9 mouse cellular contexts compared by ENCODE assay signal in the genomic region with DNA sequence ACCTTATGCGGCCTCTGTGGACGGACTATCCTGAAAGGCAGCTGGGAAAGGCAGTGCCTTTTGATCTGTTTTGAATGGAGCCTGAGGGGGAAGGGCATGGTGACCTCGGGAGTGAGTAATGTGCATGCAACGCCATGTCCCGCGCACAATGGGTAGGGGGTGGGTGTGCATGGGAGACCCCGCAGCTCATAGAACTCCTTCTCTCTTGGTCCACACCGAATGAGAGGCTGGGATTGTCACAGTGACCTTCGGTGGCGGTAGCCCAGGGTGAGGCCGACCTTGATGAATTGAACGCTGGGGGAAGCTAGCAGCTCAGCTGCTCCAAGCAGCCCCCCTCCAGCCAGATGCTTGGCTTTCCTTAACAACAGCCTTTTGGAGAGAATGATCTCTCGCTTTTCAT.
A peak's percentile ranks its signal among the peaks of the same experiment; 100 is the strongest.
DNase-seq lines count a peak whose midpoint lies in the region; ATAC-seq lines count a peak whose summit lies in the region.
"Had no signal": no experiment of that assay in that cellular context is flagged by ENCODE, and none has a peak within 500 bp of the region (broad histone marks: within the 10 kb centered on the region; RNA-seq: fewer than 3 reads in every experiment).

No protein-coding gene starts in this region.

- peak overlapping the region; percentile 35; the same call in 1 of the 2 replicates for H3K9ac ChIP-seq in hindbrain, embryonic 14.5 days
- H3K9ac ChIP-seq in neural tube, embryonic 11.5 days (ENCODE audit: low read length): peak overlapping the region; percentile 9
- H3K9ac ChIP-seq: limb, embryonic 15.5 days had no signal

- 3% methylated on average over 13 of the region's 13 CpGs for WGBS in hindbrain, embryonic 14.5 days
- WGBS in neural tube, embryonic 11.5 days: 2% methylated on average over 13 of the region's 13 CpGs

- peak; percentile 42 for DNase-seq in adrenal gland, adult 2 months
- DNase-seq in embryo, embryonic 11.5 days (ENCODE audit: low read depth, low spot score): peak; percentile 41
- DNase-seq in hindbrain, embryonic 14.5 days (ENCODE audit: low spot score): no peak
- DNase-seq in neural tube, embryonic 11.5 days (ENCODE audit: low spot score): peak; percentile 87
- no peak for DNase-seq in right cerebral cortex, postnatal 14 days
- no peak for DNase-seq in layer of hippocampus, postnatal 14 days (ENCODE audit: low spot score in 2 of 2)
- no peak for DNase-seq in gastrocnemius, postnatal 25 days
- DNase-seq: kidney, adult 8-10 months had no signal

- no peaks in the 10 kb centered on the region for H3K9me3 ChIP-seq in hindbrain, embryonic 14.5 days (ENCODE audit: control insufficient read depth, low read length)
- H3K9me3 ChIP-seq in neural tube, embryonic 11.5 days (ENCODE audit: control insufficient read depth, low read length): no peaks in the 10 kb centered on the region
- H3K9me3 ChIP-seq: limb, embryonic 15.5 days had no signal

- ATAC-seq in hindbrain, embryonic 14.5 days (ENCODE audit: low FRiP score): peak; percentile 71; the same call in 1 of the 2 replicates
- ATAC-seq in neural tube, embryonic 11.5 days (ENCODE audit: insufficient read depth, low FRiP score, low TSS enrichment): peak; percentile 93

- peak overlapping the region; percentile 0; the same call in 1 of the 2 replicates for H3K4me2 ChIP-seq in hindbrain, embryonic 14.5 days (replicated peaks)
- 0 out of 2 replicates have a peak overlapping the region, but pooled peaks have one; percentile 6 for H3K4me2 ChIP-seq in neural tube, embryonic 11.5 days (ENCODE audit: low read depth)
- H3K4me2 ChIP-seq: limb, embryonic 15.5 days had no signal

- H3K4me3 ChIP-seq in hindbrain, embryonic 14.5 days (replicated peaks; ENCODE audit: low read length): no peak overlapping the region
- no peak overlapping the region for H3K4me3 ChIP-seq in neural tube, embryonic 11.5 days (ENCODE audit: low read depth, low read length)
- H3K4me3 ChIP-seq: limb, embryonic 15.5 days had no signal

- no peaks in the 10 kb centered on the region for H3K27me3 ChIP-seq in hindbrain, embryonic 14.5 days (ENCODE audit: control insufficient read depth, insufficient read depth, low read length)
- H3K27me3 ChIP-seq in neural tube, embryonic 11.5 days (ENCODE audit: control insufficient read depth, insufficient read depth, low read length): no peaks in the 10 kb centered on the region

- H3K4me1 ChIP-seq in hindbrain, embryonic 14.5 days (replicated peaks; ENCODE audit: control insufficient read depth, insufficient read depth, low read length): peaks cover 38% of the 10 kb centered on the region
- peaks cover 41% of the 10 kb centered on the region for H3K4me1 ChIP-seq in neural tube, embryonic 11.5 days (ENCODE audit: control insufficient read depth, insufficient read depth, low read length)

- H3K36me3 ChIP-seq in hindbrain, embryonic 14.5 days (replicated peaks; ENCODE audit: control insufficient read depth, insufficient read depth): no peaks in the 10 kb centered on the region
- no peaks in the 10 kb centered on the region for H3K36me3 ChIP-seq in neural tube, embryonic 11.5 days (ENCODE audit: control insufficient read depth, insufficient read depth, low read length)
- H3K36me3 ChIP-seq: limb, embryonic 15.5 days had no signal

- H3K27ac ChIP-seq in hindbrain, embryonic 14.5 days: peak overlapping the region; percentile 66
- H3K27ac ChIP-seq in neural tube, embryonic 11.5 days (ENCODE audit: low read depth, low read length): peak overlapping the region; percentile 83
- H3K27ac ChIP-seq: limb, embryonic 15.5 days had no signal

Comparison
In these comparisons a context has a peak if more than half of its experiments do, and no peak if none do; other contexts are left out.
1. DNase-seq: peak in adrenal gland, adult 2 months (single experiment), embryo, embryonic 11.5 days (single experiment) and neural tube, embryonic 11.5 days (single experiment); none in hindbrain, embryonic 14.5 days (single experiment), right cerebral cortex, postnatal 14 days (single experiment), layer of hippocampus, postnatal 14 days (0 of 2) and gastrocnemius, postnatal 25 days (single experiment).